8 mouse cellular contexts compared by ENCODE assay signal in the genomic region with DNA sequence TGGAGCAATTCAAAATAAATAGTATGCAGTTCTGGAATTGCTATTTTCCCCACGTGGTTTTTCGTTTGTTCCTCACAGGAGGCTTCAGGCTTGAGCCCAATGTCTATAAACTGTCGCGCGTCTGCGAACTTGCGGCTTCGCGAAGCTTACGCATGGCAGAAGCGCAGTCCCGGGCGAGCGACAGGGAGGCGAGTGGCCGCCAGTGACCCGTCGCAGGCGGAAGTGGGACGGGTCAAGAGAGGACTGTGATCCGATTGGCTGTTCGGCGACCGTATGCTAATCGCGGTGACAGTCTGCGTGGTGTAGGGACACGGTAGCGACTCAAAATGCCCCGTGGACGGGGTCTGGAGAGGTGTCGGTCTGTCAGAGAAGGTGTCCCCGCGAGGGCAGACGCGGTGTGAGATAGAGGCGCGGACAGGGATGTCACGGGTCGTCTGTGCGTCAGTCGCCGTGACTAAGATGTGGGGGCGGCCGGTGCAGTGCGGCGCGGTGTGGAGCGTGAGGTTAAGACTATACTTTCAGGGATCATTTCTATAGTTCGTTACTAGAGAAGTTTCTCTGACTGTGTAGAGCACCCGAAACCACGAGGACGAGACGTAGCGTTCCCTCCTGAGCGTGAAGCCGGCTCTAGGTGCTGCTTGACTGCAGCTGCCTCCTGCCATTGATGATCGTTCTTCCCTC. TPM values are rescaled to one million over a fixed set of nuclear protein-coding genes. Genes with fewer than 3 reads are reported as not detected.
DNase-seq lines count a peak whose midpoint lies in the region; ATAC-seq and TF ChIP-seq lines count a peak whose summit lies in the region.
"Not testable (repeated sequence)": the region's sequence is repeated elsewhere in the genome, so short reads cannot be mapped to it uniquely, and the experiment has no call there.

No protein-coding gene starts in this region.

- not testable (repeated sequence) for TF ChIP-seq CTCF in cerebellum, adult 2 months (IDR thresholded peaks at IDR 0.05; ENCODE audit: borderline replicate concordance, insufficient read depth, low read depth, low read length); forebrain, postnatal 0 days (IDR thresholded peaks at IDR 0.05; ENCODE audit: low read depth); layer of hippocampus, adult 2 months (conservative IDR thresholded peaks at IDR 0.05); lung, adult 2 months (IDR thresholded peaks at IDR 0.05; ENCODE audit: insufficient read depth, low read length)

- intact Hi-C loops in heart, postnatal 36 days (cut with DNase I) = loop anchor here (1.0 to 10.0 kb wide), 4 partner anchors 12 to 1107 kb away; a partner anchor contains a TSS

- not testable (repeated sequence) for H3K36me3 ChIP-seq in forebrain, postnatal 0 days (ENCODE audit: insufficient read depth); neural tube, embryonic 15.5 days

- peak; percentile 96 for ATAC-seq in forebrain, postnatal 0 days
- peak; percentile 100 for ATAC-seq in neural tube, embryonic 15.5 days (ENCODE audit: low FRiP score)

- not testable (repeated sequence) for H3K4me1 ChIP-seq in cerebellum, adult 2 months (ENCODE audit: control insufficient read depth, insufficient read depth, low read length); forebrain, postnatal 0 days (ENCODE audit: insufficient read depth); lung, adult 2 months (ENCODE audit: control insufficient read depth, insufficient read depth, low read length); neural tube, embryonic 15.5 days

- DNase-seq in ES-CJ7 (ENCODE audit: low read depth, low spot score) = peak; percentile 79
- peak; percentile 81 to 88 for DNase-seq in cerebellum, adult 2 months
- DNase-seq in forebrain, postnatal 0 days = peak; percentile 75
- DNase-seq in heart, postnatal 36 days = peak; percentile 80 to 82
- DNase-seq in layer of hippocampus, adult 2 months (ENCODE audit: low spot score in 2 of 2) = peak; percentile 71 to 78
- DNase-seq in lung, adult 2 months = peak; percentile 76
- peak; percentile 81 for DNase-seq in testis, postnatal 10 days (ENCODE audit: low spot score)

- peak overlapping the region; percentile 51 for H3K4me2 ChIP-seq in forebrain, postnatal 0 days (ENCODE audit: low read depth)
- H3K4me2 ChIP-seq in neural tube, embryonic 15.5 days = peak overlapping the region; percentile 55

- not testable (repeated sequence) for H3K9me3 ChIP-seq in forebrain, postnatal 0 days (ENCODE audit: low read length); neural tube, embryonic 15.5 days (replicated peaks)

- WGBS in cerebellum, adult 2 months = 1% methylated on average over 28 of the region's 58 CpGs
- WGBS in forebrain, postnatal 0 days = under 1% methylated on average over 21 of the region's 58 CpGs
- WGBS in lung, adult 2 months = 1% methylated on average over 25 of the region's 58 CpGs
- 0% methylated on average over 20 of the region's 58 CpGs for WGBS in neural tube, embryonic 15.5 days

- peak overlapping the region; percentile 65 for H3K4me3 ChIP-seq in cerebellum, adult 2 months (replicated peaks; ENCODE audit: insufficient read depth, low read depth, low read length)
- H3K4me3 ChIP-seq in forebrain, postnatal 0 days (ENCODE audit: low read depth, low read length) = peak overlapping the region; percentile 30
- H3K4me3 ChIP-seq in layer of hippocampus, adult 2 months = peak overlapping the region; percentile 48
- peak overlapping the region; percentile 1 for H3K4me3 ChIP-seq in lung, adult 2 months (replicated peaks; ENCODE audit: extremely low read depth, low read depth, low read length)
- peak overlapping the region; percentile 39 for H3K4me3 ChIP-seq in neural tube, embryonic 15.5 days (replicated peaks)

- H3K9ac ChIP-seq in forebrain, postnatal 0 days = 0 out of 2 replicates have a peak overlapping the region, but pooled peaks have one; percentile 19
- peak overlapping the region; percentile 48 for H3K9ac ChIP-seq in neural tube, embryonic 15.5 days (replicated peaks)

- H3K27me3 ChIP-seq in cerebellum, adult 2 months (ENCODE audit: control insufficient read depth, insufficient read depth, low read length); forebrain, postnatal 0 days (ENCODE audit: insufficient read depth, low read length); neural tube, embryonic 15.5 days (replicated peaks): not testable (repeated sequence)

- TF ChIP-seq POLR2A in cerebellum, adult 2 months (IDR thresholded peaks at IDR 0.05; ENCODE audit: borderline replicate concordance, insufficient read depth, low read length); lung, adult 2 months (IDR thresholded peaks at IDR 0.05; ENCODE audit: borderline replicate concordance, extremely low read depth, low read depth, low read length): not testable (repeated sequence)

- H3K27ac ChIP-seq in cerebellum, adult 2 months (ENCODE audit: insufficient read depth, low read length); forebrain, postnatal 0 days (ENCODE audit: low read depth, low read length): not testable (repeated sequence)
- peak overlapping the region; percentile 79 for H3K27ac ChIP-seq in layer of hippocampus, adult 2 months
- peak overlapping the region; percentile 71; the same call in 1 of the 2 replicates for H3K27ac ChIP-seq in neural tube, embryonic 15.5 days (replicated peaks)

RNA-seq across cellular contexts. Expression of a gene that starts 57.1 kb away (rescaled TPM):
- polyA plus RNA-seq in cerebellum, adult 2 months (2012; rRNA removed) = 0.87 and 0.98 TPM in 2 replicates
- total RNA-seq in forebrain, postnatal 0 days (2014; rRNA removed) = 0.23 and 0.81 TPM in 2 replicates
- 0.03 and 0.23 TPM in 2 replicates for polyA plus RNA-seq in forebrain, postnatal 0 days (2015; fragmentation: Nextera tagmentation; extraction: Ambion mirVana)
- under 1 TPM in 1 of 2 experiments, not detected in 1; 0.33 TPM for total RNA-seq in heart, postnatal 36 days (2021)
- under 1 TPM; 0.20 to 0.26 TPM for total RNA-seq in layer of hippocampus, adult 2 months (2021)
- 0.39 and 0.45 TPM in 2 replicates for polyA plus RNA-seq in lung, adult 2 months (2012; rRNA removed)
- polyA plus RNA-seq in neural tube, embryonic 15.5 days (2015; fragmentation: Nextera tagmentation; extraction: Ambion mirVana) = 0.86 and 0.92 TPM in 2 replicates

RNA-seq across cellular contexts. Expression of a gene that starts 57.2 kb away (rescaled TPM):
- polyA plus RNA-seq in cerebellum, adult 2 months (2012; rRNA removed) = 4.5 and 4.7 TPM in 2 replicates
- 1.9 and 4.0 TPM in 2 replicates for total RNA-seq in forebrain, postnatal 0 days (2014; rRNA removed)
- 1.9 and 2.6 TPM in 2 replicates for polyA plus RNA-seq in forebrain, postnatal 0 days (2015; fragmentation: Nextera tagmentation; extraction: Ambion mirVana)
- total RNA-seq in heart, postnatal 36 days (2021) = 1 to 10 TPM; 1.1 to 1.3 TPM
- 1 to 10 TPM; 4.0 to 4.2 TPM for total RNA-seq in layer of hippocampus, adult 2 months (2021)
- 0.36 and 0.44 TPM in 2 replicates for polyA plus RNA-seq in lung, adult 2 months (2012; rRNA removed)
- polyA plus RNA-seq in neural tube, embryonic 15.5 days (2015; fragmentation: Nextera tagmentation; extraction: Ambion mirVana) = 4.0 and 5.7 TPM in 2 replicates

Comparison
In these comparisons a context has a peak if more than half of its experiments do, and no peak if none do; other contexts are left out.
1. H3K4me3 ChIP-seq: peak in every context shown above with its lines; median percentile 65 in cerebellum, adult 2 months; 48 in layer of hippocampus, adult 2 months; 39 in neural tube, embryonic 15.5 days; 30 in forebrain, postnatal 0 days; 1 in lung, adult 2 months.